In the genomic region with DNA sequence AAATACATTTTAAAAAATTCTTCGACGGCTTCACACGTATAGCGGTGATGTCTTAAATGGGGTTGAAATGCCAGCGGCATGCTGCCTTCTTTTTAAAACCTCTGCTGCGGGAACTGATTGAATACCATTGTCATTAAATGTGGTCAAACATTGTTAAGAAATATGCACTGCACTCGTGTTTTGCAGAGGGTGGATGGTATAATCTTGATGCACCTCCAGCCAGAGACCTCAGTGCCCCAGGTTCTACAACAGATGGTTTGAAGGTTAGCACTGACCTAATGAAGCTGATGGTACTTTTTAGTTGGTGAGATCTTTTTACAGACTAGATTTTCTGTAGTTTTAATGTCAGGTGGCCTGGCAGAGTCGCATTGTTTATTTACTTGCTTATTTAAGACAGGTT, we compare ENCODE assay signal across 8 mouse cellular contexts. TPM values are rescaled to one million over a fixed set of nuclear protein-coding genes. Genes with fewer than 3 reads are reported as not detected.
DNase-seq lines count a peak whose midpoint lies in the region; ATAC-seq and TF ChIP-seq lines count a peak whose summit lies in the region.

No protein-coding gene starts in this region.

- H3K36me3 ChIP-seq in thymus, adult 2 months (ENCODE audit: control insufficient read depth, insufficient read depth, low read length): no peaks in the 10 kb centered on the region
- no peaks in the 10 kb centered on the region for H3K36me3 ChIP-seq in liver, embryonic 11.5 days (ENCODE audit: control insufficient read depth, insufficient read depth, low read length)

- DNase-seq in cerebellum, postnatal 25 days: peak; percentile 19 to 21
- no peak for DNase-seq in thymus, adult 2 months
- DNase-seq in thymus, postnatal 25 days: no peak
- DNase-seq in liver, embryonic 11.5 days (ENCODE audit: low spot score): no peak
- DNase-seq in T-cell, adult 2 months (ENCODE audit: low spot score): no peak
- no peak for DNase-seq in layer of hippocampus, postnatal 36 days

- peak overlapping the region; percentile 64 for H3K4me3 ChIP-seq in thymus, adult 2 months (ENCODE audit: control insufficient read depth, insufficient read depth, low read length)
- H3K4me3 ChIP-seq in liver, embryonic 11.5 days (ENCODE audit: low read depth, low read length): peak overlapping the region; percentile 98

- H3K9me3 ChIP-seq in liver, embryonic 11.5 days (ENCODE audit: control insufficient read depth, low read length): no peaks in the 10 kb centered on the region

- TF ChIP-seq CTCF in thymus, adult 2 months (IDR thresholded peaks at IDR 0.05; ENCODE audit: borderline replicate concordance, control insufficient read depth, extremely low read depth, insufficient read depth, low read length, poor library complexity): no peak

- TF ChIP-seq POLR2A in thymus, adult 2 months (IDR thresholded peaks at IDR 0.05; ENCODE audit: control insufficient read depth, extremely low read depth, insufficient read depth, low read length, poor library complexity): no peak

- H3K9ac ChIP-seq in liver, embryonic 11.5 days (ENCODE audit: low read depth, low read length): peak overlapping the region; percentile 99

- peaks cover 10% of the 10 kb centered on the region for H3K4me1 ChIP-seq in thymus, adult 2 months (replicated peaks; ENCODE audit: control insufficient read depth, insufficient read depth, low read length)
- H3K4me1 ChIP-seq in liver, embryonic 11.5 days (replicated peaks; ENCODE audit: control insufficient read depth, insufficient read depth, low read length): peaks cover 20% of the 10 kb centered on the region

- no peaks in the 10 kb centered on the region for H3K27me3 ChIP-seq in thymus, adult 2 months (ENCODE audit: control insufficient read depth, insufficient read depth, low read length)
- H3K27me3 ChIP-seq in liver, embryonic 11.5 days (replicated peaks; ENCODE audit: control insufficient read depth, insufficient read depth, low read length): no peaks in the 10 kb centered on the region

- H3K27ac ChIP-seq in thymus, adult 2 months (ENCODE audit: control insufficient read depth, insufficient read depth, low read length): peak overlapping the region; percentile 85; the same call in 1 of the 2 replicates
- H3K27ac ChIP-seq in liver, embryonic 11.5 days (ENCODE audit: low read depth, low read length): no peak overlapping the region

- H3K4me2 ChIP-seq in liver, embryonic 11.5 days: peak overlapping the region; percentile 97

- WGBS in thymus, adult 2 months: 2% methylated on average over 8 of the region's 8 CpGs
- WGBS in liver, embryonic 11.5 days: 0% methylated on average over 8 of the region's 8 CpGs

- ATAC-seq in cerebellum, adult (ENCODE audit: insufficient number of reproducible peaks, low FRiP score, low TSS enrichment): no peak
- no peak for ATAC-seq in liver, embryonic 11.5 days (replicated peaks; ENCODE audit: low FRiP score)
- no peak for ATAC-seq in monocyte, adult 5-6 weeks (replicated peaks; ENCODE audit: insufficient number of reproducible peaks, low FRiP score, low TSS enrichment, poor library complexity, severe bottlenecking)

RNA-seq across cellular contexts. Expression of gene Msl2, which starts 1.8 kb away (rescaled TPM):
- 64.0 and 91.7 TPM in 2 replicates for polyA plus RNA-seq in thymus, adult 2 months (2012; rRNA removed)
- polyA plus RNA-seq in liver, embryonic 11.5 days (2014; fragmentation: Nextera tagmentation; extraction: Ambion mirVana): 4.7 and 4.9 TPM in 2 replicates
- total RNA-seq in layer of hippocampus, postnatal 36 days (2021): 10 to 100 TPM; 68.7 to 68.9 TPM
- 52.9 to 75.5 TPM (median 58.3 TPM) in 3 replicates for total RNA-seq in monocyte, adult 5-6 weeks (2017)

RNA-seq across cellular contexts. Expression of gene Pccb, which starts 41.0 kb away (rescaled TPM):
- polyA plus RNA-seq in thymus, adult 2 months (2012; rRNA removed): 43.4 and 43.8 TPM in 2 replicates
- 8.7 and 10.2 TPM in 2 replicates for polyA plus RNA-seq in liver, embryonic 11.5 days (2014; fragmentation: Nextera tagmentation; extraction: Ambion mirVana)
- 10 to 100 TPM; 43.0 to 43.3 TPM for total RNA-seq in layer of hippocampus, postnatal 36 days (2021)
- 2.6 to 5.3 TPM (median 3.8 TPM) in 3 replicates for total RNA-seq in monocyte, adult 5-6 weeks (2017)

Comparison
In these comparisons a context has a peak if more than half of its experiments do, and no peak if none do; other contexts are left out.
1. DNase-seq: peak in cerebellum, postnatal 25 days (2 of 2); none in thymus, adult 2 months (single experiment), thymus, postnatal 25 days (single experiment), liver, embryonic 11.5 days (single experiment), T-cell, adult 2 months (single experiment) and layer of hippocampus, postnatal 36 days (0 of 2).